Mouse (Mus musculus) heart, embryonic 14.5 days (tissue): ENCODE data around the gene Zswim2. TPM values are rescaled to one million over a fixed set of nuclear protein-coding genes. Genes with fewer than 3 reads are reported as not detected.

Source experiments
- polyA plus RNA-seq: library from polyadenylated mRNA; unstranded; fragments of >200 nt; fragmentation: Nextera tagmentation; extraction: Ambion mirVana; gene quantifications from 2 replicates; pipeline ENCODE4 v1.2.1, GENCODE M21; 2014

Gene Zswim2
- polyA plus RNA-seq, 1 experiment from 2014 or later, result not detected

Other genes with a start within 250 kb of the Zswim2 start
- 67.4 and 75.3 TPM in 2 replicates for gene Itgav, start 216.8 kb downstream of the Zswim2 start, polyA plus RNA-seq
- 1.9 and 3.6 TPM in 2 replicates for gene Fam171b, start 128.6 kb downstream of the Zswim2 start, polyA plus RNA-seq
- not detected in 2 replicates for gene Gm13698, start 14.5 kb upstream of the Zswim2 start, polyA plus RNA-seq
- gene Gm13693, start 20.3 kb upstream of the Zswim2 start, polyA plus RNA-seq, result not detected in 2 replicates
- not detected in 2 replicates for gene Gm13695, start 26.1 kb upstream of the Zswim2 start, polyA plus RNA-seq
- gene Gm13696, start 31.9 kb upstream of the Zswim2 start, polyA plus RNA-seq, result not detected in 2 replicates
- gene Gm13694, start 37.7 kb upstream of the Zswim2 start, polyA plus RNA-seq, result not detected in 2 replicates
- gene Gm13697, start 43.5 kb upstream of the Zswim2 start, polyA plus RNA-seq, result not detected in 2 replicates
- gene Gm13691, start 49.3 kb upstream of the Zswim2 start, polyA plus RNA-seq, result not detected in 2 replicates